Mouse (Mus musculus): ENCODE data around the gene Mnd1. TPM values are rescaled to one million over a fixed set of nuclear protein-coding genes. Genes with fewer than 3 reads are reported as not detected.
A peak's percentile ranks its signal among the peaks of the same experiment; 100 is the strongest.

Gene Mnd1
- polyA plus RNA-seq, 1 experiment from 2014 or later = 2.8 TPM

- H3K4me2 ChIP-seq (ENCODE audit: low read length) = no peak overlapping the region
- ATAC-seq (no peak), DNase-seq (ENCODE audit: low spot score) (no peak)
- peaks cover 6% of the 10 kb centered on the region; the same call in 1 of the 2 replicates for H3K4me1 ChIP-seq (ENCODE audit: control insufficient read depth, insufficient read depth, low read length)
- no peaks in the 10 kb centered on the region for H3K27me3 ChIP-seq (replicated peaks; ENCODE audit: control insufficient read depth, insufficient read depth, low read length)
- H3K9ac ChIP-seq (ENCODE audit: low read length) = no peak overlapping the region
- WGBS = 72% methylated on average over 10 of the region's 10 CpGs
- H3K4me3 ChIP-seq (ENCODE audit: low read depth, low read length) = no peak overlapping the region
- peaks cover 69% of the 10 kb centered on the region for H3K36me3 ChIP-seq (ENCODE audit: control insufficient read depth, insufficient read depth, low read length)
- no peak overlapping the region for H3K27ac ChIP-seq (ENCODE audit: low read depth, low read length)
- 0 out of 2 replicates have a peak, but pooled peaks cover 3% of the 10 kb centered on the region for H3K9me3 ChIP-seq (replicated peaks; ENCODE audit: control insufficient read depth, low read length)
Observed at GRCm38 (mm10) chr3:84189629-84190173, 34.1 kb upstream of the Mnd1 start.

GRCm38 (mm10) chr3:84181717-84182116 lies 26.1 kb upstream of the Mnd1 start:
- no peak overlapping the region for H3K9ac ChIP-seq (ENCODE audit: low read length)
- no peak for DNase-seq (ENCODE audit: low spot score)
- 0 out of 2 replicates have a peak, but pooled peaks cover 3% of the 10 kb centered on the region for H3K9me3 ChIP-seq (replicated peaks; ENCODE audit: control insufficient read depth, low read length)
- no peak overlapping the region for H3K4me3 ChIP-seq (ENCODE audit: low read depth, low read length)
- WGBS = 19% methylated on average over 4 of the region's 4 CpGs
- peaks cover 36% of the 10 kb centered on the region for H3K36me3 ChIP-seq (ENCODE audit: control insufficient read depth, insufficient read depth, low read length)
- no peaks in the 10 kb centered on the region for H3K27me3 ChIP-seq (replicated peaks; ENCODE audit: control insufficient read depth, insufficient read depth, low read length)
- H3K4me1 ChIP-seq (ENCODE audit: control insufficient read depth, insufficient read depth, low read length) = peaks cover 13% of the 10 kb centered on the region; the same call in 1 of the 2 replicates
- no peak overlapping the region for H3K4me2 ChIP-seq (ENCODE audit: low read length)
- no peak overlapping the region for H3K27ac ChIP-seq (ENCODE audit: low read depth, low read length)
- ATAC-seq = no peak

DNA sequence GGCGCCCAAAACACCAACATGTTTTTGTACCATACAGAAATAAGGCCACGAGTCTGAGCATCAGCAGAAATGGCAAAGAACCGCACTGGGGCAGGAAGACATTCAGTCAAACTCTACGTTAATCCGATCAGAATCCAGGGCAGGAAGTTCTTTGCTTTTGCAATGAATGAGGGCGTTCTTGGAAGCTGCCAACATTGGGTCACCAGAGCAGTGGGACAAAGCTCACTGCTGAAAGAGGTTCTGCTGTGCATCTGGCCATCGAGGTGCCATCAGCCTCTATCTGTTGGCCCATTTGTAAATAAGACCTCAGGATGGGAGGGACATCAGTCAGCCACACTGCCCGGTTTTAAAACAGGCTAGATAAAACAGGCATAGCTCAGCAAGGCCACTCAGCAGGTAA lies 25.5 kb upstream of the Mnd1 start:
- no peak for ATAC-seq
- no peak overlapping the region for H3K27ac ChIP-seq (ENCODE audit: low read depth, low read length)
- H3K9me3 ChIP-seq (replicated peaks; ENCODE audit: control insufficient read depth, low read length) = 0 out of 2 replicates have a peak, but pooled peaks cover 3% of the 10 kb centered on the region

DNA sequence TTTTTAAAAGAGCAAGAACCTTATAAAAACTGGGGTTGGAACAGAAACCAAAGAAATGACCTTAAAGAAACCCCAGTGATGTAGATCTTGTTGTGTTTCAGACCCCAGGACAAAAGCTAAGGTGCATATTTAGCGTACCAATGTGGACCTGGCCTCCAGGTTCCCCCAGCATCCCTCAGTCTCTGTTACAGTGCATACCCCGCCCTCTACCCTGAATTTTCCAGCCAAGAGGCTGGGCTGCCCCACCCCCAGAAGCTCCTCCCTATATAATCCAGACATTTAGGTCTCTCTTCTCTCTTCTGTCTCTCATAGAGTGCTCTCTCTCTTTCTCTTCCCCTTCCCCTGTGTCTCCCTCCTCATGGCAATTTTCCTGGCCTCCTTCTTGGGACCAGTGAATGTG lies 24.7 kb upstream of the Mnd1 start:
- no peak overlapping the region for H3K9ac ChIP-seq (ENCODE audit: low read length)
- no peak overlapping the region for H3K4me2 ChIP-seq (ENCODE audit: low read length)
- H3K27me3 ChIP-seq (replicated peaks; ENCODE audit: control insufficient read depth, insufficient read depth, low read length) = no peaks in the 10 kb centered on the region
- ATAC-seq (no peak), DNase-seq (ENCODE audit: low spot score) (no peak)
- H3K27ac ChIP-seq (ENCODE audit: low read depth, low read length) = no peak overlapping the region
- 0 out of 2 replicates have a peak, but pooled peaks cover 3% of the 10 kb centered on the region for H3K9me3 ChIP-seq (replicated peaks; ENCODE audit: control insufficient read depth, low read length)
- 83% methylated on average over 2 of the region's 2 CpGs for WGBS
- peaks cover 13% of the 10 kb centered on the region; the same call in 1 of the 2 replicates for H3K4me1 ChIP-seq (ENCODE audit: control insufficient read depth, insufficient read depth, low read length)
- H3K36me3 ChIP-seq (ENCODE audit: control insufficient read depth, insufficient read depth, low read length) = peaks cover 45% of the 10 kb centered on the region
- no peak overlapping the region for H3K4me3 ChIP-seq (ENCODE audit: low read depth, low read length)

More for the DNA sequence above, 25.5 kb upstream of the Mnd1 start:
- Histone ChIP-seq H3K4me2 (ENCODE audit: low read length) (no peak overlapping the region), H3K9ac (ENCODE audit: low read length) (no peak overlapping the region), H3K4me1 (ENCODE audit: control insufficient read depth, insufficient read depth, low read length) (peaks cover 13% of the 10 kb centered on the region; the same call in 1 of the 2 replicates), H3K36me3 (ENCODE audit: control insufficient read depth, insufficient read depth, low read length) (peaks cover 38% of the 10 kb centered on the region), H3K27me3 (replicated peaks; ENCODE audit: control insufficient read depth, insufficient read depth, low read length) (no peaks in the 10 kb centered on the region), H3K4me3 (ENCODE audit: low read depth, low read length) (no peak overlapping the region)
- WGBS = 20% methylated on average over 8 of the region's 8 CpGs
- no peak for DNase-seq (ENCODE audit: low spot score)

- no peak overlapping the region for H3K9ac ChIP-seq (ENCODE audit: low read length)
- WGBS = 78% methylated on average over 2 of the region's 2 CpGs
- ATAC-seq (no peak), DNase-seq (ENCODE audit: low spot score) (no peak)
- H3K4me2 ChIP-seq (ENCODE audit: low read length) = no peak overlapping the region
- H3K9me3 ChIP-seq (replicated peaks; ENCODE audit: control insufficient read depth, low read length) = no peaks in the 10 kb centered on the region
- H3K36me3 ChIP-seq (ENCODE audit: control insufficient read depth, insufficient read depth, low read length) = peaks cover 37% of the 10 kb centered on the region
- no peaks in the 10 kb centered on the region for H3K27me3 ChIP-seq (replicated peaks; ENCODE audit: control insufficient read depth, insufficient read depth, low read length)
- H3K27ac ChIP-seq (ENCODE audit: low read depth, low read length) = no peak overlapping the region
- no peak overlapping the region for H3K4me3 ChIP-seq (ENCODE audit: low read depth, low read length)
- peaks cover 13% of the 10 kb centered on the region; the same call in 1 of the 2 replicates for H3K4me1 ChIP-seq (ENCODE audit: control insufficient read depth, insufficient read depth, low read length)
Observed at GRCm38 (mm10) chr3:84177834-84178233, 22.2 kb upstream of the Mnd1 start.

- no peak overlapping the region for H3K27ac ChIP-seq (ENCODE audit: low read depth, low read length)
- DNase-seq (ENCODE audit: low spot score) = peak; percentile 92
- H3K36me3 ChIP-seq (ENCODE audit: control insufficient read depth, insufficient read depth, low read length) = peaks cover 58% of the 10 kb centered on the region
- no peak overlapping the region for H3K4me2 ChIP-seq (ENCODE audit: low read length)
- ATAC-seq = peak; percentile 87
- H3K27me3 ChIP-seq (replicated peaks; ENCODE audit: control insufficient read depth, insufficient read depth, low read length) = no peaks in the 10 kb centered on the region
- peaks cover 9% of the 10 kb centered on the region; the same call in 1 of the 2 replicates for H3K4me1 ChIP-seq (ENCODE audit: control insufficient read depth, insufficient read depth, low read length)
- 39% methylated on average over 7 of the region's 7 CpGs for WGBS
- H3K9ac ChIP-seq (ENCODE audit: low read length) = no peak overlapping the region
- no peak overlapping the region for H3K4me3 ChIP-seq (ENCODE audit: low read depth, low read length)
- no peaks in the 10 kb centered on the region for H3K9me3 ChIP-seq (replicated peaks; ENCODE audit: control insufficient read depth, low read length)
Observed at GRCm38 (mm10) chr3:84175337-84176315, 20.0 kb upstream of the Mnd1 start.

GRCm38 (mm10) chr3:84173581-84174154 lies 18.1 kb upstream of the Mnd1 start, which contains the start of gene Gm6525:
TSS of gene Gm6525 (plus strand) at chr3:84174104.
- Histone ChIP-seq H3K27me3 (replicated peaks; ENCODE audit: control insufficient read depth, insufficient read depth, low read length) (no peaks in the 10 kb centered on the region), H3K4me3 (ENCODE audit: low read depth, low read length) (no peak within 1 kb of the TSS), H3K9ac (ENCODE audit: low read length) (no peak within 1 kb of the TSS), H3K27ac (ENCODE audit: low read depth, low read length) (no peak within 1 kb of the TSS), H3K4me1 (ENCODE audit: control insufficient read depth, insufficient read depth, low read length) (peaks cover 8% of the 10 kb centered on the region; the same call in 1 of the 2 replicates), H3K4me2 (ENCODE audit: low read length) (no peak within 1 kb of the TSS), H3K36me3 (ENCODE audit: control insufficient read depth, insufficient read depth, low read length) (peaks cover 70% of the 10 kb centered on the region), H3K9me3 (replicated peaks; ENCODE audit: control insufficient read depth, low read length) (no peaks in the 10 kb centered on the region)
- WGBS = 52% methylated on average over 11 of the region's 11 CpGs
- DNase-seq (ENCODE audit: low spot score) (no peak), ATAC-seq (no peak)

DNA sequence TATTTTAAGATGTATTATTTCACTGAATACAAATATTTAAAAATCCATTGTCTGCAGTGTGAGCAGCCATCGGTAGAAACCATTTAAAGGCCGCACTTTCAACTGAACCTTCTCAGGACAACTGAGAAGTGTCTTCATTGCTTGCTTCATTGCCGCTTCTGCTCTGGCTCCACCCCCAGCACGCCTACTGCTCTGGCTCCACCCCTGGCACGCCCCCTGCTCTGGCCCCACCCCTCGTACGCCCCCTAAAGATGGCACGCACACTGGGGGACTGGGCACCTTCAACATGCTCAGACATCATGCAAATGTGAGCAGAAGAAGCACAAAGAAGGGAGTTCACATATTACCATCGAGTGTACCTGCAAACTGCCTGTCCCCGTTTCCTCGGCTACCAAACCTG lies 16.8 kb upstream of the Mnd1 start:
- peaks cover 70% of the 10 kb centered on the region for H3K36me3 ChIP-seq (ENCODE audit: control insufficient read depth, insufficient read depth, low read length)
- DNase-seq (ENCODE audit: low spot score) (no peak), ATAC-seq (peak; percentile 52)
- H3K4me2 ChIP-seq (ENCODE audit: low read length) = no peak overlapping the region
- H3K4me3 ChIP-seq (ENCODE audit: low read depth, low read length) = no peak overlapping the region
- WGBS = 59% methylated on average over 11 of the region's 11 CpGs
- H3K4me1 ChIP-seq (ENCODE audit: control insufficient read depth, insufficient read depth, low read length) = peaks cover 8% of the 10 kb centered on the region; the same call in 1 of the 2 replicates
- 0 out of 2 replicates have a peak overlapping the region, but pooled peaks have one; percentile 46 for H3K27ac ChIP-seq (ENCODE audit: low read depth, low read length)
- no peaks in the 10 kb centered on the region for H3K9me3 ChIP-seq (replicated peaks; ENCODE audit: control insufficient read depth, low read length)
- H3K27me3 ChIP-seq (replicated peaks; ENCODE audit: control insufficient read depth, insufficient read depth, low read length) = no peaks in the 10 kb centered on the region
- H3K9ac ChIP-seq (ENCODE audit: low read length) = no peak overlapping the region

Measured in forebrain, embryonic 14.5 days (tissue).